Comparison of ENCODE assay signal across 16 mouse cellular contexts in genomic region chr9:15526539-15526938, GRCm38 (mm10). TPM values are rescaled to one million over a fixed set of nuclear protein-coding genes. Genes with fewer than 3 reads are reported as not detected.
A peak's percentile ranks its signal among the peaks of the same experiment; 100 is the strongest.
DNase-seq lines count a peak whose midpoint lies in the region; TF ChIP-seq lines count a peak whose summit lies in the region.
"Had no signal": no experiment of that assay in that cellular context is flagged by ENCODE, and none has a peak within 500 bp of the region (broad histone marks: within the 10 kb centered on the region; RNA-seq: fewer than 3 reads in every experiment).

No protein-coding gene starts in this region.

- H3K27ac ChIP-seq in kidney, adult 2 months (ENCODE audit: insufficient read depth, low read depth, low read length): no peak overlapping the region
- H3K27ac ChIP-seq: limb, embryonic 15.5 days; liver, embryonic 15.5 days had no signal

- TF ChIP-seq CTCF in kidney, adult 2 months (conservative IDR thresholded peaks at IDR 0.05; ENCODE audit: insufficient read depth, insufficient read length, low read depth, low read length): no peak

- DNase-seq in heart, adult 11 months: peak; percentile 95
- DNase-seq in heart, postnatal 36 days: no peak
- DNase-seq in kidney, adult 2 months: peak; percentile 59
- DNase-seq in kidney, adult 11 months: no peak
- peak; percentile 24 for DNase-seq in lung, postnatal 36 days
- DNase-seq in lung, postnatal 25 days (ENCODE audit: low spot score): no peak
- no peak for DNase-seq in frontal cortex, adult 2 months (ENCODE audit: extremely low spot score in 1 of 2, low spot score in 1 of 2)
- DNase-seq: B cell, adult 2 months; cerebellum, postnatal 25 days; embryo, embryonic 11 days; kidney, adult 8-10 months; kidney, postnatal 14 days; right cerebral cortex, postnatal 4 days; thymus, adult 2 months had no signal

- H3K4me1 ChIP-seq in kidney, adult 2 months (ENCODE audit: control insufficient read depth, insufficient read depth, low read length): peaks cover 13% of the 10 kb centered on the region

- intact Hi-C loops in heart, postnatal 36 days (cut with DNase I): loop anchor here (1.0 kb wide), 1 partner anchor 32 kb away; no protein-coding TSS in a partner anchor

- H3K27me3 ChIP-seq in kidney, adult 2 months (replicated peaks; ENCODE audit: control insufficient read depth, insufficient read depth, low read length): no peaks in the 10 kb centered on the region
- H3K27me3 ChIP-seq: limb, embryonic 15.5 days; liver, embryonic 15.5 days had no signal

- 70% methylated on average over 7 of the region's 7 CpGs for WGBS in kidney, adult 2 months

- no peak for TF ChIP-seq POLR2A in kidney, adult 2 months (IDR thresholded peaks at IDR 0.05; ENCODE audit: low read depth, low read length)

- H3K36me3 ChIP-seq in kidney, adult 2 months (ENCODE audit: control insufficient read depth, insufficient read depth, low read length): no peaks in the 10 kb centered on the region
- H3K36me3 ChIP-seq: limb, embryonic 15.5 days had no signal

- no peak overlapping the region for H3K4me3 ChIP-seq in kidney, adult 2 months (ENCODE audit: insufficient read depth, low read depth, low read length)
- H3K4me3 ChIP-seq: limb, embryonic 15.5 days; liver, embryonic 15.5 days had no signal

RNA-seq across cellular contexts. Expression of gene Smco4, which starts 33.3 kb away (rescaled TPM):
- 10 to 100 TPM; 22.2 to 24.0 TPM for total RNA-seq in heart, postnatal 36 days (2021)
- 18.5 and 32.0 TPM in 2 replicates for polyA plus RNA-seq in kidney, adult 2 months (2012; rRNA removed)
- polyA plus RNA-seq in frontal cortex, adult 2 months (2012; rRNA removed): 4.0 and 5.5 TPM in 2 replicates

Comparison
In these comparisons a context has a peak if more than half of its experiments do, and no peak if none do; other contexts are left out.
1. DNase-seq: peak in heart, adult 11 months (single experiment), kidney, adult 2 months (single experiment) and lung, postnatal 36 days (single experiment); none in heart, postnatal 36 days (0 of 2), kidney, adult 11 months (single experiment), lung, postnatal 25 days (single experiment) and frontal cortex, adult 2 months (0 of 2).